Mouse (Mus musculus) left cerebral cortex, adult 8-10 months (tissue): ENCODE data around the gene Dxo. TPM values are rescaled to one million over a fixed set of nuclear protein-coding genes. Genes with fewer than 3 reads are reported as not detected.
"Not testable (repeated sequence)": the region's sequence is repeated elsewhere in the genome, so short reads cannot be mapped to it uniquely, and the experiment has no call there.

ENCODE experiments used
- DNase-seq, 2 experiments: peaks; one replicate each; pipeline ENCODE4 v3.0.0; 2022; ENCODE audit warnings: low spot score in 2 of 2
- total RNA-seq, 4 experiments: library from RNA; stranded (reverse); gene quantifications; 2 replicates each; pipeline ENCODE4 v1.2.4; 2022

The Dxo gene
- total RNA-seq, 4 experiments from 2014 or later = 31.8 to 37.2 (median 34.0) TPM

DNA sequence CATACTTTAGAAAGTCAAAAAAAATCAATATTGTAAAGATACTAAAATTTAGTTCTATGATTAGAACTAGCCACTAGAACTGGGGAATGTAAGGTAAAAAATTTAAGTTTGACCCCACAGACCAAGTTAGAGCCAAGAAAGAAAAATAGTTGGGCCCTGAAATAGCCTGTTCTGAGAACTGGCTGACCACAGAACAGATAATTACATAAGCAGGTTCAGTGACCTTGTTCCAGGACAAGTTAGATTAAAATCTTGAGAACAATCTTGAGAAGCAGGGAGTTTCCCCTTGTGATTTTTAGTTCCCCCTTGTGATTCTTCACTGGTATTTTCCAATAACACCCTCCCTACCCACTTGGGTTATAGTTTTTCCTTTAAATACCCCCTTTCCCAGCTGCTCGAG, 6.0 kb upstream of the Dxo start:
- not testable (repeated sequence) for DNase-seq

DNA sequence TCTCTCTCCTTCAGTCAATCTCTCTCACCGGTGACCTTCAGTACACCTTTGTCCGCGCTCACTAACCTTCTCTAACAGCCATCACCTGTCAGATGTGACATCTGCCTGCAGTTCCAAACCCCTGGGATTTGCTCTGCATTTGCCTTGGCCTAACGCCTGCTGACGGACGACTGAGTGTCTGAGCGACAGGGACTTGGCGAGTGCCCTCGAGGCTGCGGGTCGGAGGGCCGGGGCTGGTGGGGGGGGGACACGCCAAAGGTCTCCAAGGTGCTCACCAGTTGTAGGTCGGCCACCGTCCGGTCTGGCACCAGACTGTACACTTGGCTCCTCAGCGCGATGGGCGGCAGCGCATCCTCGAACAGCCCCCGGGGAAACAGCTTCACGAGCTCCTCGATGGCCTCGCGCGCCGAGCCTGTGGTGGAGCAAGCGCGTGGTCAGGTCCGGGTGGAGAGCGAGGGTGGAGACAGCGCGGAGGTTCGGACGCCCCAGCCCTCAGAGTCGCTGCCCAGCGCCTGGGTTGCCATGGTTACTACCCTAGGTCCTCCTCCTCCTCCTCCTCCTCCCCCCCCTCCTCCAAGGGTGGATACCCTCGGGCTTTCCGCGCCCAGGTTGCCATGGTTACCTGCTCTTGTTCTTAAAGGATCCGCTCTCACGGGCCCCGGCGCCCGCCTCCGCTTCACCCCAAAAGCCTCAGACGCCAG, 514 bp upstream of the Dxo start:
- DNase-seq = no peak

DNA sequence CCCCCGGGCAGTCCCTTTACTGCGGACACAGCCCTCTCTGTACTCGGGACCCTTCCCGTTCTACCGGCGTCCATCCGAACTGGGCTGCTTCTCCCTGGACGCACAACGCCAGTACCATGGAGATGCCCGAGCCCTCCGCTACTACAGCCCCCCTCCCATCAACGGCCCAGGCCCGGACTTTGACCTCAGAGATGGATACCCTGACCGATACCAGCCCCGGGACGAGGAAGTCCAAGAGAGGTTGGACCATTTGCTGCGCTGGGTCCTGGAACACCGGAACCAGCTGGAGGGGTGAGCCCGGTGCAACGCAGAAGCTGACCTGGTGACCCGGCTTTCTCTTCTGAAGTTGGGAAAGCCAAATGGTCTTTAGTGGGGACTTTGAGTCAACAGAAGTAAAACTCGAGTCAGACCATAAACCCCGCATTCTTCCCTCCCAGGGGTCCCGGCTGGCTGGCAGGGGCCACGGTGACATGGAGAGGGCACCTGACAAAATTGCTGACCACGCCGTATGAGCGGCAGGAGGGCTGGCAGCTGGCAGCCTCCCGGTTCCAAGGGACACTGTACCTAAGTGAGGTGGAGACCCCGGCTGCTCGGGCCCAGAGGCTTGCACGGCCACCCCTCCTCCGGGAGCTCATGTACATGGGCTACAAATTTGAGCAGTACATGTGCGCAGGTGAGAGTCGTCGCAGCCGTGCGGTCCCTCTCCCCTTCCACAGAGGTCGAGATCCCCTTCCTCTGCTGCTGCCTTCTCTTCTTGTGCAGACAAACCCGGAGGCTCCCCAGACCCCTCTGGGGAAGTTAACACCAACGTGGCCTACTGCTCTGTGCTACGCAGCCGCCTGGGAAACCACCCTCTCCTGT, 875 bp downstream of the Dxo start:
- no peak for DNase-seq

DNA sequence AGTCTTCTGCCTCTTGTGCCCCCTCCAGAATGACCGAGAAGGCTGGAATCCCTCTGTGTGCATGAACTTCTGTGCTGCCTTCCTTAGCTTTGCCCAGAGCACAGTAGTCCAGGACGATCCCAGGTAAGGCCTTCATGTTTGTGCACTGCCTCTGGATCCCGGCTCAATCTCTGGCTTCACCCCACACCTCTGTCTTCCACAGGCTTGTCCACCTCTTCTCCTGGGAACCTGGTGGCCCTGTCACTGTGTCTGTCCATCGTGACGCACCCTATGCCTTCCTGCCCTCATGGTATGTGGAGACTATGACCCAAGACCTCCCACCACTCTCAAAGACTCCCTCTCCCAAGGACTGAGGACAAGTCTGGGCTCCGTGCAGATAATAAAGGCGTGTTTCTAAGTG, 2.0 kb downstream of the Dxo start:
- no peak for DNase-seq

DNA sequence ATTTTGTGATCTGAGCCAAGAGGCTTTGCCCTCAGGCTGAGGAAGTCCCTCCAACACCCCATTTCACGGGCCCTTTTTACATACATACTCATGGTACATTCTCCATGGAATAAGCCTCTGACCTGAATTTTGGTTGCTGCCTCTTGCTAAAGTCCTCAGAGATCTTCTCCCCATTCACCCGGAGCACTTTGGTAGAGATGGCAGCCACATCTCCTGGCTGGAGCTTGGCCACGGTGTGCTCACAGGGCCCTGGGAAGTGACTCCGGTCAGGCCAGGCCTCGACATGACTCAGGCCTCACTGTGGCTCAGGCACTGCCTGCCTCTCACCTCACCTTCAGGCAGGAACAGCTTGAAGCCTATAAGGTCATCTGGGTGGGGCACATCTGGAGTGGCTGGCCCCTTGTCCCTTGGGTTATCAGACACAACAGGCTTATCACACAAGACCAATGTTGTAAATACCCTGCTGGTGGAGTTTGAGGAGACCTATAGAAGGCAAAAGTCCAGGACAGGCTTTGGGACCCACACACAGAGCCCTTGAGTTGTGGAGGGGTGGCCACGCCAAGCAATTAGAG, 4.0 kb downstream of the Dxo start:
- DNase-seq = no peak

DNA sequence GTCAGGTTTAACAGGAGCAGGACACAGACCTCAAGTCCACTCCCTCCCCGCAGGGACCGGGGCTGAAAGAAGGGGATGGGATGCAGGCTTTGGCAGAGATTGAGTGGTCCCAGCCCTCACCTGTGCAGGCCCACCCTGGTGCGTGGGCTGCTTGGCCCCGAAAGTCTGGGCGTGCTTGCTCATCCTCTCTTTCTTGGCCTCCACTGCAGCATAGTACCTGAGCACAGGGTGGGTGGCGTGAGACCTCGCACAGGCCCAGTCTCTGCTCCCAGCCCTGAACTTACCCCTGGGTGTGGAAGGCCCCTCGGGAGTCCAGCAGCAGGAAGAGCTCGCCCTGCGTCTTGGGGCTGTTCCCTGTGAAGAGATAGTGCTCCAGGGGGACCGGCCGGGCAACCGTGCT, 8.1 kb downstream of the Dxo start:
- no peak for DNase-seq

DNA sequence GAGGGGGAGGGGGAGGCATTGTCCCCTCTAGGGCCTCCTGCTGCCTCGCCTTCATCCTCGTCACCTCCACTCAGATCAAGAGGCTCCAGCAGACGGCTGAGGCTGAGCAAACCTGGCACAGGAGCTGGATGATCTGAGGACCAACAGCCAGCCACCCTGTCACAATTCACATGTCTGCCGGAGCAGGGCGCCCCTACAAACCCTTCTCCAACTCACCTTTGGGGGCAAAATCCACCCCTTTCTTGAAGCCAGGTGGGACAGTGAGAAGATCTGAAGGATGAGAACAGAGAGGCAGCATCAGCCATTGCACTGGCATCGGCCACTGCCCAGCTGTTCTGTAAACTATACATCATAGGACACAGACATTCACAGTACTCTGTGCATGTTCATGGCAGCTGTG, 10.4 kb downstream of the Dxo start:
- DNase-seq = no peak

DNA sequence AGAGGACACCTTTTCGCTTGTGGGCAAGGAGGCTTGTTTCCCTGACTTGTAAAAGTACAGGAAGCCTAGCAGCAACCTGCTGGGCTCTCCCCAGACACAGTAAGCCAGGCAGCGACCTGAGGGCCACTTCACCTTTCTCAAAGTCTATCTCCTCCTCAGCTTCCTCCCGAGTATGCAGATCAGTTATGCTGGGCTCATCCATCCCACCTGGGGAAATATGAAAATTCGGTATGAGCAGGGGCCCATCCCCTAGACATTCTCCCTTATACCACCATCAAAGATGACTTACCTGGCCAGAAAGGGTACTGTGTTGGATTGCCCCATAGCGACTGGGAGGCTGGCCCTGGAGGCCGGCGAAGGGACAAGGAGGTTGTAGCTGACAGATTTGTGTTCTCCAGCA, 10.8 kb downstream of the Dxo start:
- DNase-seq = no peak

DNA sequence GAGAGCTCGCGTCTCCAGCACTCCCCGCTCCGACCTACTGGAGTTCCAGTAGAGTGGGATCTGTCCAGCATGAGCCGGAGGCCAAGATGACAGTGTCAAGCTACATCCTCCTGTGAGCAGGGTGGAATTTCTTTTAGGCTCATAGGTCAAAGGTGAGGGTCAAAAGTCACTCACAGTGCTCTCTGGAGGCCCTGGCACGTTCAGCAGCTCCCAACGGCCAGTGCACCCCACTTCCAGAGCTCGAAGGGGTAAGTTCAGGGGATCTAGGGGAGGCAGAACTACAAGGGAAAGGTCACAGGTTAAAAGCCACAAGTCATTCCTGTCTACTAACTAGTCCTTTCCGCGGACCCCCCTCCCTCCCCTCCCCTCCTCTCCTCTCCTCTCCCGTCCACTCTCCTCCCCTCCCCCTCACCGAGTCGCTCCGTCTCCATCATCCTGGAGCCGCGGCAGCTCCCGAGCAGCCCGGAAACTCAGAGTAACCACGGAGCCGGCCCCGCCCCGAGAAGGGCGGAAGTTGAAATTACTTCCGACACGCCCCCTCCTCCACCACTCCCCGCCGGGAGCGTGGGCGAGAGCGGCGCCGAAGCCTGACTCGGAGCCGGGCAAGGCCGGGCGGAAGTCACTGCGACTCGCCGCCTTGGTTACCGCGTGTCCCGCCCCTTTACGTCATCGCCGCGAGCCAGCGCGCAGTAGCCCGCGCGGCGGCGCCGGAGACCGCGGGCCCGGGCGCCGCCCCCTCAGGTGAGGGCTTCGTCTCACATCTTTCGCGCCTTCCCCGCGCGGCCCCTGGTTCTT, 13.1 kb downstream of the Dxo start, which contains the start of the genes Skiv2l and Nelfe:
Skiv2l (minus strand) TSS at position 489 of the 795 bp plus-strand sequence.
Nelfe (plus strand) TSS at position 670 of the 795 bp plus-strand sequence.
- peak; percentile 87 to 97 for DNase-seq

DNA sequence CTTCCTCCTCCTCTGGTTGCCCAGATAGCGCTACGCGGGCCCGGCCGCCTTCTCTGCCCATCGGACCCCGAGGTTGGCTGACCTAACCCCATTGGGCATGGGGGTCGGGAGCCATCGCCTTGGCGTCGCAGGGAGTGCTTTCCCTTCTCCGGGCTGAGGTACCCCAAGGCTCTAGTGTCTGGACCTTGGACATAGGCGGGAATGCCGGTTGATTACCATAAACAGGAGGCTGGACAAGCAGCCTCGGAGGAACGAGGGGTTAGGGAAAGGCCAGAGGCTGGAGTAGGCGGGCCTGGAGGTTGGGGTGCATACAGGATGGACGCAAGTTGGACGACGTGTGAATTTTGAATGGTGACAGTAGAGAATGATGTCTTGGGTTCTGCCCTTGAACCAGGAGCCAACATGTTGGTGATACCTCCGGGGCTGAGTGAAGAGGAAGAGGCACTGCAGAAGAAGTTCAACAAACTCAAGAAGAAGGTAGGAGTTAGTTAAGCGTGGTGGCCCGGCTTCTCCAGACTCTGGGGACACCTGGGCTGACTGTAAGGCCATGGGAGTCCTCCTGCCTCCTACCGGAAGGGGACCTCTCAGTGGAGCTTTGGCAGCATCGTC, 13.8 kb downstream of the Dxo start:
- DNase-seq = no peak

DNA sequence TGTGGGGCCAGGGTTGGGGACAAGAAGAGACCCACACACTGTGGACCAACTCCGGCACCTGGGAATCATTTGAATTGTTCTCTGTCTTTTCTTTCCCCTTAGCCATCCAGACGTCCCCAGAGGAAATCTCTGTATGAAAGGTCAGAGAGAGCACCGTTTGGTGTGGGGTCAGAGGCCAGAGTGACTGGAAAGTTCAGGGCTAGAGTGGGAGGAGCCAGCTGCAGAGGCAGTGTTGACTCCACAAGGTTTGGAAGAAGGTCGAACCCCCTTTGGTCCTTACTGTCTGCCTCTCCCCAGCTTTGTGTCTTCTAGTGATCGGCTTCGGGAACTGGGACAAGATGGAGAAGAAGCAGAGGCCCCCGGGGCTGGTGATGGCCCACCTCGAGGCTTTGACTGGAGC, 16.7 kb downstream of the Dxo start:
- no peak for DNase-seq

DNA sequence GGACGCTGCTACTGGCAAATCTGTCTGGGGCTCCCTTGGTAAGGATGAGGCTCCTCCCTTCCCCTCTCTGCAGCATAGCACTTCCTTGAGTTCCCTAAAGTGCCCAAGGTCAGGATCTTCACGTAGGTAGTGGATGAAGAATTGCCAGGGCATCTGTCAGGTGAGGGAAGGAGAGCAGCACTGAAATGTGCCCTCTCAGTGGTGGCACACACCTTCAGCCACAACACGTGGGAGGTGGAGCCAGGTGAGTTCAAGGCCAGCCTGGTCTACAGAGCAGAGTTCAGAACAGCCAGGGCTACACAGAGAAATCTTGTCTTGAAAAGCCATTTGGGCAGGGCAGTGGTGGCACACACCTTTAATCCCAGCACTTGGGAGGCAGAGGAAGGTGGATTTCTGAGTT, 17.9 kb downstream of the Dxo start:
- DNase-seq = no peak

DNA sequence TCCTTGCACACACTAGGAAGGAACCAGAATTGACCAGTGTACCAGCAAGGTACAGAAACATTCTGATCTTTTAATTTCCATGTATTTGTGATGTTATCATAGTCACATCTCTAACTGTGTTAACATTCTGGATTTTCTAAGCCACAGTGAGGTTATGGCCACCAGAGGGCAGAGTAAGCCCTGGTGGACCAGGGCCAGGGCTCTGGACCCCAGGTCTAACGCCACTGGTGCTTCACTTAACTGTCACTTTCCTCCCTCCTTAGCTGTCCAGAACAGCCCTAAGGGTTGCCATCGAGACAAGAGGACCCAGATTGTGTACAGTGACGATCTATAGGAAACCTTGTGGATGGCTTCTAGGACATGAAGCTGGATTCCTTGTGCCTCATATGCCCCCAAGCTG, 19.0 kb downstream of the Dxo start:
- no peak for DNase-seq

DNA sequence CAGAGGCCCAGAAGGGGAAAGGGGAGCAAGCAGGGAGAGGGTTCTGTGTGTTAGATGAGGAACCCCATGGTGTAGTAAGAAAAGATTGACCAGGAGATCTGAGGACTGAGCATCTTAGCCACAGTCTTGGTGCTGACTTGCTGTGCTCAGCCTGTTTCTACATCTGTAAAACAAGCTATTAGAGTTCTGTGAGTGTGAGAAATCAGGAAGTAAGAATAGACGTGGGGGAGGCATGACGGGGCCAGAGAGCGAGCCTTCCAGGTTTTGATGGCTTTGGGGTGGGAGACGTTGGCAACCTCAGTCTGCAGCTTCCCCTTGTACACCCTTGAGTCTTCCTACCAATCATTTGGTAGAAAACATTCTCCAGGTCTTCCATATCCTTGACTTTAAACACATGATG, 21.9 kb downstream of the Dxo start:
- no peak for DNase-seq

DNA sequence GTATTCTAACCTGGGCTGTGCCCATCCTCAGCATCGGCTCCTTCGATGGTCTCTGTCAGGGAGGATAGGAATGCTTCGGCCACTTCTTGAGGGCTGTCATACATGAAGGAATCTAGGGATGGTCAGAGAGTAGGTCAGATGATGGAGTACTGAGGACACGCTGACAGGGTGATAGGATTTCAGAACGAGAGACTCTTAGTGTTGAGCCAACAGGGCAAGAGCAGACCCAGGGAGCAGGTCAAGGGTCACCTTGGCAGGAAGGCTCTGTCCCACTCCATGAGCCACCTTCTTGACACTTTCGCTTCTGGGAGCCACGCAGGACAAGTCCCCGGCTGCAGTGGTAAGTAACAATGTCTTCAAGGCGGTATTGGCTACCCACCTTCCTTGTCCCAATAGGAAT, 23.7 kb downstream of the Dxo start:
- no peak for DNase-seq

DNA sequence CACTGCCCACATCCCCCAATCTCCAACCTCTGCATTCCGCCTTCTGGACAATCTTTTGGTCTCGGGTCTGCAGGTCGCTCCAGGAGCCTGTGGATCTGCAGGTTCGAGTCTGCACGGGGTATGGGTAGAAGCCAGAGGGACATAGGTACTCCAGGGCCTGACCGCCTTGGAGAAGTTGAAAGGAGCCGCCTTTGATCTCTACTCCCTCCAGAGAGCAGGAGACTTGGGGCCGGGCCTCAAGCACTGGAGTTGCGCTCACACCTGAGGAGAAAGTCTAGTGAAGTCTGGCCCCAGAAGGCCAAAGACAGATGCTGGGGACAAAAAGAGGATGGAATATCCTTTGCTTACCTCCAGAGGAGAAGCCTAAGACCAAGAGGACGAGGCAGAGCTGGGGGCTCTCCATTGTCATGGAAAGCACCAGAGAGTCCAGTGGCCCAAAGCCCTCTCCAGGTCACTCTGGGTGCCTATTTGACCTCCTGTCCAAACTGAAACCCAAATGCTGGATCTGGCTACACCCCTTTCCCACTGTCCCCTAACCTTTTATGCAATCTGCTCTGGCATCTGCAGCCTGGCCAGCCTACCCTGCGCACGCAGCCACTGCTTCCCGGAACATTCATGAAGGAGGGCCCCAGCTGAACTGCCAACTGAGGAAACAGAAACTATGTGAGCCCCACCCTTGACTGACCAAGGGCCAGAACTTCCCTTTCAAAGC, 25.0 kb downstream of the Dxo start:
- no peak for DNase-seq

DNA sequence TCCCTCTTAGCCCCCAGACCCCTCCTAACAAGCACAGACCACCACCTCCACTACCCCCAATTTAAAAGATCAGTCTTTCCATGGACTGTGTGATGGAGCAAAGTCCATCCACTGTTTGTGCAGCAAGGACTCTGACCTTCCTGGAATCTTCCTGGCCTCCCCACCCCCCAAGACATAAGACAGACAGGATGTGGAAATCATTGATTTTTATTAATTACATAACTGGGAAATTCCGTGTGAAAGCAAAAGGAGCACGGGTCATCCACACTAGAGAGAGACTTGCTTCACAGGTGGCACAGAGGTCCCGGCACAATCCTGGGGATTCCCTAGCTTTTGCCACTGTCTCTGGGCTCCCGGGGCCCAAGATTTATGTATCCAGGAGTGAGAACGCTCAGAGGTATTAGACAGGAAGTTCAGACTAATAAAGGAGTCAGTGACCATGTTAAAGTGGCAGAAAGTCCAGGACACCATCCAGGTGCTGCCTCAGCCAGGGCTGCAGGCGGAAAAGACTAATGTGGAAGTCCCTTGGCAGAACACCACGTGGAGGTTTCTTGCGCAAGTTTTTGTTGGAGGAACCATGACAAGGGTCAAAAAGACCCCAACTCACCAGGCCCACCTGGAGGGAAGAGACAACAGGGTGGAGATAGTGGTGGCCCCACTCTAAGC, 25.7 kb downstream of the Dxo start, which contains the start of gene Cfb:
Cfb (minus strand) TSS at position 103 of the 666 bp plus-strand sequence.
- no peak for DNase-seq

DNA sequence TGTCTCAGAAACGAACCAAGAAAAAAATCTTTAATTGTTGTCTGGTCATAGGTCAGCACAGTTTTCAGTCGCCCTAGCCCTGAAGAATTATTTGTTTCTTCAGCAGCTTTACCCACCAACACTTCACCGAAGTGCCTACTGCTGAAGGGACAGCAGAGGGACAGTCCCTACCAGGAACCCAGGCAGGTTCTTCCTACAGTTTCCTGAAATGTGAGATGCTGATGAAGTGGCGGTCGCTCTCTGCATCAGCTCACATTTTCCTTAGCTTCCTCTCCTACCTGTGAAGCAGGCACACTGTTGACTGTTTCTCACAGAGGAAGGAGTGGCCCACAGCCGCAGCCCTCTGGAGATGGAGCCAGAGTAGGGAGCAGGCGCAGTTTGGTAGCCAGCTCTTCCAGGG, 29.2 kb downstream of the Dxo start:
- DNase-seq = no peak

DNA sequence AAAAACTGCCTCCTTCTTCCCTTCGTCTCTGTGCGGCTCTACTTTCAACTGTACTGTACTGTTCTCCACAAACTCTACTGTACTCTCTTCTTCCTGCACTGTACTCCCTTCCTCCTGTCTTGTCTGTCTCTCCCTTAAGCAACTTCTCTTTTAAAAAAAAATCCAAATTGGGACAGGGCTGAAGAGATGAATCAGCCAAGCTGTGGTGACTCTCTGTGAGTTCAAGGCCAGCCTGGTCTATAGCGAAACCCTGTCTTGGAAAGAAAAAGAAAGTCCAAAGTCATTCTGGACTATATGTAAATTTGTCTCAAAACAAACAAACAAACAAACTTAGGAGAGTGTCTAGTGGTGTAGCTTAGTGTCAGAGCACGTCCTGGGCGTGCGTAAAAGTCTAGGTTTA, 37.5 kb downstream of the Dxo start:
- DNase-seq = no peak

DNA sequence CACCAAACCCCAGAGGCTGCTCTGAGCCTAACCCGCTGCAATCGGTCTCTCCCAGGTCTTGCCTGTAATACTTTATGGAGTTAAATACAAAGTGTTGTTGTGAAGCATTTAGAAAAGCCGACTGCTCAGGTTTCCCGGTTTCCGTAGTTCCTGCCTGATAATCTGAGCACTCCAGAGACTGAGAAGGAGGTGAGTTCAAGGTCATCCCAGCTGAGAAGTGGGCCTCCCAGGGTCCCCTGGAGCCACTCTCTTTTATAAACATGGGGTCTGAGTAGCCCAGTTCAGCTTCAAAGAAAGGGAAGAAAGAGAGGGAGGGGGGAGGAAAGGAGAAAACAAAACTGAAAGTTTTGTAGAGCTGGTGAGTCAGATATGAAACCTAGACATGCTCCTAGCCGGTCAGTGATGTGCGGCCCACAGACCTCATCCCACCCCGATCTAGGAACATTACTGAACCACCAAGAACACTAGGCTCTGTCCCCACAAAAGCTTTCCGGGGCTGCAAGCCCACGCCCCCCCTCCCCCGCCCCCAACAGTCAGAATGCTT, 42.6 kb downstream of the Dxo start, which contains the start of gene Zbtb12:
Zbtb12 (plus strand) TSS at position 148 of the 544 bp plus-strand sequence.
- no peak for DNase-seq
